Mouse (Mus musculus) ovary, adult 18-20 months (tissue): Measurements from ENCODE around the gene Gnb1.

Experiments
- DNase-seq: peaks from one replicate; pipeline ENCODE4 v3.0.0; 2022; ENCODE audit warnings: low spot score, mixed read lengths

The Gnb1 gene

GRCm38 (mm10) chr4:155485521-155485920 is 5.6 kb upstream of the Gnb1 start:
- no peak for DNase-seq

DNA sequence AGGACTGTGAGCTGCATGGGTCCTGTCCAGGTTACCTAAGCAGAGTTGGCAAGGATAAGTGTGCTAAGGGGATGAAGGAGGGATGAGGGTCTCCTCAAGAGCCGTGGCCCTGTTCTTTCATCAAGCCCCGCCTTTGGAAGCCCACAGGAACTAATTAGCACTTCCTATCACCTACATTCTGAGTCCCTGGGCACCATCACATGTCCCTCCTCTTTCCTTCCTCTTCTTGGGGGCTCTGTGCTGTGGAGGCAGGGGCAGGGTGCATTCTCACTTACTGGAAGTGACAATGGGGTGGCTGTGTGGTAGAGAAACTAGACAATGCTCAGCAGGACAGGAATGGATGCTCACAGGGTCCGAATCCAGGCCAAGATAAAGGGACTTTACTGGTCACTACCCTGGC is 3.4 kb upstream of the Gnb1 start:
- DNase-seq, result no peak

- DNase-seq, result peak; percentile 62
These were observed 2.7 kb upstream of the Gnb1 start for GRCm38 (mm10) chr4:155488232-155489025.

DNA sequence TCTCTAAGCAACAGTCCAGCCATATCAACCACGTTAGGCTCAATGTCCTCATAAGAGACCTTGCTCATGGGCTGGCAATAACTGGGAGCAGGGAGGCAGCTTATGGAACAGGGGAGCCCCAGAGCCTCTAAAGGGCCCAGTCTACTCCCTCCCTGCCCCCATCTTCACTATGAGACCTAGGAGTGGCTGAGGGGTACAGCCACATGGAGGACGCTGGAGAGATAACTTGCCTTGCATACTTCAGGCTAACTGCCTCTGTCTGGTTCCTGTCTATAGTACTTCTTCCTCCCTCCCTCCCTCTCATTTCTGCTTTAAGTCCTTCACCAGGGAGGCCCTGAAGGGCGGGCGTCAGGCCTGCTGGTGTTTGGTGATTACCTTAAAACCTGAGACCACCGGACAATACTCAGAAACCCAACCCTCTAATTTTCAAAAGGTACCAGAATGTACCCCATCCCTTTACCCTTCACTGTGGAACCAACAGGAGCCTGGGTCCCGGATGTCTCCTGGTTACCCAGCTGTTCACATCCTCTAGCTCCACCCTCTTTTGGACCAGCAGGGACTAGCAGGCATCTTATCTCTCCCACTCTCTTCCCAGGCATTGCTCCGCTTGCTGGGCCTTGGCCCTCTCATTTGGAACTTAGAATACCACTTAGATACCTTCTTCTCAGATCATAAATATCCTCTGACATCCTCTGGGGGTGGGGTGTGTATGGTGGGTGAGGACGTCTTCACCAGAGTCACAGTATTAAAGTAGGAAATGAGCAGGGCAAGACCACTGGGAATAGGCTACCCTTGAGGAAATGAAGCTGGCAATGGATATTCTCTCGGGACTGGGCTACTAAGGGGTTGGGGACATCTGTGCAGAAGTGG is 1.8 kb upstream of the Gnb1 start:
- no peak for DNase-seq

DNA sequence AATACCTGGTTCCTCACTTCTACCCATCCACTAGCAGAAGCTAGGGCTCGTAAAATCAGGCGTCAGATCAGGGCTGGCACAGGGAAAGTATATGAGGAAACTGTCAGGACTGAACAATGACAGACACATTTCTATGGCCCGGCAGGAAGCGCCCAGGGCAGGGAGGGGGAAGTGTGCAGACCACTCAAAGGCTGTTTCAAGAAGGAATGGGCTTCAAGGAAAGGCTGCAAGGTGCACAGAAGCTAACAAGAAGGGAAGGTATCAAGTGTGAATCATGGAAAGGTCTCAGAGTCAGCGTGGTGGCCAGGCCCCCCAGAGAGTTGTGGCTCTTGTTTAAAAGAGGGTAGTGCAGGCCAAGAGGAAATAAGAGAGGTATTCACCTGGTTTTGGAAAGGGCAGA is 705 bp upstream of the Gnb1 start:
- DNase-seq, result no peak

DNA sequence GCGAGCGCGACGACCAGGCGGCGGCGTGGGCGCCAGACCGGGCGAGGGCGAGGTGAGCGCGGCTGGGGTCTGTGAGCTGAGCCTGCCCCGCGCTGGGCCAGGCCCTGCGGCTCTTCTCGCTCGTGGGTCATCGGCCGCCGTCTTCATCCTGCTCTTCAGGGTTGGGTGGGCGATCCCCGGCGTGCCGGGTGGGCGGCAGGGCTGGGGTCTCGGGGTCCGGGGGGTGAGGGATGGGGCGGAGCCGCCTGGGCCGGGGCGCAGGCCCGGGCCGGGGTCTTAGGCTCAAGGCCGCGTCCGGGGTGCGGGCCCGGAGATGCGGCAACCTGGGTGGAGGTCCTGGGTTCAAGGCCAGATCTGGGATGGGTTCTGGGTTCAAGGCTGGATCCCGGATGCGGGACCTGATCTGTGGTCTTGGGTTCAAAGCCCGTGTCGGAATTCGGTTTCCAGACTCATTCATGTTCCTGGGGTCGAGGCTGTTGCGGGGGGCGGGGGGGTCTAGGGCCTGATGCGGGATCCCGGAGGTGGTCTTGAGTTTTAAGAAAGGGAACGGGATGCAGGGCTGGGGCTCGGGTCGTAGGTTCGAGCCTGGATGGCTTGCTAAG is 469 bp downstream of the Gnb1 start:
- no peak for DNase-seq

DNA sequence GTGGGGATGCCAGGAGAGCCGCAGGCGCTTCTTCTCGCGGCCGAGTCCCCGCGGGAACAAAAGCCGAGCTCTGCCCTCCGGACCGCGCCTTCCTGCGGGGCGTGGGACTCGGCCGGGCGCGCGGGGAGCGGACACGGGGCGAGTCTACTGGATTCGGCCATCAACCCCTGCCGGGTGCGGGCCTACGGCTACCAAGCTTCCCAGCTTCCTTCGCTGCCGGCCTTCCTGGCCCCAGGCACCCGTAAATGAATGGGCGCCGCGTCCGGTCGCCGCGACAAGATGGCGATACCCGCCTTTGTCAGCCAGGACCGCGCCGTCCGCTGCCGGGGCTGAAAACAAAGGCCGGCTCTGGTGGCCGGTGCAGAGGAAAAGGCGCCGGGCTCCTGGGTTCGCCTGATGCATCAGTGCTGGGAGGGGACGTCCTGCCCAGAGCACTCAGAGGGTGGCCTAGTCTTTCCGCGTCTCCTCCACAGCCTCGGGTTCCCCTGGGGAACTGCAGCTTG is 1.0 kb downstream of the Gnb1 start:
- DNase-seq, result no peak

- no peak for DNase-seq
These were observed 3.7 kb downstream of the Gnb1 start for GRCm38 (mm10) chr4:155494891-155495290.

DNA sequence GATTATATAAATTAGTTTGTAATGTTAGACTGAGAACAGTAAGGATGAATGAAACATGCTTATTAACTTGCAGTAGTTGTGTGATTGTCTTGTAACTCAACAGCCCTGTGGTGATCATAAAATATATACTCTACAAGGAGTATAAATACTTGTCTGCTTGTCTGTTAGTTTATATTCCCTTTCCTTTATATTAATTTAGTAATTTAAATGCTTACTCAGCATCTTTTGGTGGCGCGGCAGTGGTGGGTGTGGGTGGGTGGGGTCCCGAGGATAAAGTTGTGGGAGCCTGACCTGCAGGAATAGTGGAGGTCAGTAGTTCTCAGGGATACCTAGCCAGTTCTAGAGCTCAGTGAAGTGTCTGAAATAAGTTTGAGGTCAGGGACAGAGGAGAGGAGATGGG is 6.8 kb downstream of the Gnb1 start:
- DNase-seq, result no peak

DNA sequence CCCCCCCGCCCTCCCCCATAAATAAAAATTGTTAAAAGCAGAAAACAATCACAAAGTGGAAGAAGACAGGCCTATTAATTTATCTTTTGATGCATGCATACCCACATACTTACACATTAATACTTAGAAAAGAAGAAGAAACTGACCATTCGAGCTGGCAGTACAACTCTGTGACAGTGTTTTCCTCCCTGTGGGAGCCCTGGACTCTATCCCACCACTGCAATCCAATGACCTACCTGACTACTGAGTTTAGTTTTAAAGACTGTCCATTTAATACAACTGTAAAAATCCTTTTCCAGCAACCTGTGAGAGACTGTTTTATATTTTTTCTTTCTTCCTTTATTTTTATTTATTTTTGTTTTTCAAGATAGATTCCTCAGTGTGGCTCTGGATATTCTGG is 10.0 kb downstream of the Gnb1 start:
- no peak for DNase-seq

GRCm38 (mm10) chr4:155505067-155505466 is 13.9 kb downstream of the Gnb1 start:
- no peak for DNase-seq

DNA sequence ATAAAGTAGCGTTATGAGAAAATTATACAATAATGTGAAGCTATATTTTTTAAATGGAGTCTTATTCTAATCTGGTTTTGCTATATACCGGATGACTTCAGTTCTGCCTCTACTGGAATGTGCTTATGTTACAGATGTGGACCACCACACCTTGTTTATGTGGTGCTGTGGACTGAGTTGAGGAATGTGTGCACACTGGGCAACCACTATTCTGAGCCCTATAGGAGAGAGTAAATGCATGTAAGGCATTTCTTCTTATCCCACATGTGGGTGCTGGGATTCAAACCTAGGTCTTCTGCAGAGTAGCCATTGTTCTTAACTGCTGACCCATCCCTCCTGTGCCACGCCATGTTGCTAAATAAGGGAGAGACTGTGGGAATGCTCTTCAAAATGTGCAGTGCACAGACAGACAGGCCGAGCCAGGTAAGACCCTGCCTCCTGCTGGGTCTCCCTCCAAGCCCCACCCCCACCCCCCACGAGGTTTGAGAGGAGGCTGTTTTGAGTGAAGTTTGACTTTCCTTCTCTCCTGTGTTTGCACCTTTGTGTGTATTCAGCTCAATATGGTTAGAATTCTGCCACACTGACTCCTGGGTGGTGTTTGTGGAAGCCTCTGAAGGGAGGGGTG is 14.6 kb downstream of the Gnb1 start:
- DNase-seq, result no peak

- no peak for DNase-seq
These were observed 17.5 kb downstream of the Gnb1 start for GRCm38 (mm10) chr4:155508614-155509013.

GRCm38 (mm10) chr4:155510981-155511380 is 19.8 kb downstream of the Gnb1 start:
- DNase-seq, result no peak

DNA sequence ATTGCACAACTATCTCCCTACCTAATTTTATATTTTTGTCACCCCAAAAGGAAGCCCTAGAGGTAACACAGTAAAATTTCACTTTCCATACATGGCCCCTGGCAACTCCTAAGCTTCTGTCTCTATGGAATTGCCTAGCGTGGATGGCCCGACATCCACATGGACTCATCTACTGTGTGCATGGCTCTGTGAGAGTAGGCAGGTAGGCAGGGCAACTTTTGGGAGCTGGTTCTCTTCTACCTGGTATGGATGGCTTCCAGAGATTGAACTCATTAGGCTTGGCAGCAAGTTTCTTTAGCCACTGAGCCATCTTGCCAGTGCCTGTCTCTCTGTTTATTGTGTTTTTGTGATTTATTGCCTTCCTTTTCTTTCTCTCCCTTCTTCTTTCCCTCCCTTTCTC is 23.6 kb downstream of the Gnb1 start:
- DNase-seq, result no peak

DNA sequence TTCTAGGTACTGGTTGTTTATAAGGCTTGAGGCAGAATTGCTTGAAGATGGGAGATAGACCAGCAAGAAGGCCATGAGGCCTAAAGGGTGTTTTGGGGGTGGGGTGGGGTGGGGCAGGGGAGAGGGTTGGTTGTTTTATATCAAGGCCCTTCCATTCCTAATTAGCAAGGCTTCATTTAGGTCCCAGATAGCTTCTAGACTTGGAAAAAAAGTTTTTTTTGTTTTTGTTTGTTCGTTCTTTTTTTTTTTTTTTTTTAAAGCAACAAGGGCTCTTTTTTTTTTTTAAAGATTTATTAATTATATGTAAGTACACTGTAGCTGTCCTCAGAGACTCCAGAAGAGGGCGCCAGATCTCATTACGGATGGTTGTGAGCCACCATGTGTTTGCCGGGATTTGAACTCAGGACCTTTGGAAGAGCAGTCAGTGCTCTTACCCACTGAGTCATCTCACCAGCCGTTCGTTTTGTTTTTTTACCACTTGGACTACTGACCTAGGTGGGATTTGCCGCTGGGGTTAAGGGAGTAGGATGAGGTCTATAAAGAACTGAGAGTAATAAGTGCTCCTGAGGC is 26.9 kb downstream of the Gnb1 start:
- DNase-seq, result no peak

DNA sequence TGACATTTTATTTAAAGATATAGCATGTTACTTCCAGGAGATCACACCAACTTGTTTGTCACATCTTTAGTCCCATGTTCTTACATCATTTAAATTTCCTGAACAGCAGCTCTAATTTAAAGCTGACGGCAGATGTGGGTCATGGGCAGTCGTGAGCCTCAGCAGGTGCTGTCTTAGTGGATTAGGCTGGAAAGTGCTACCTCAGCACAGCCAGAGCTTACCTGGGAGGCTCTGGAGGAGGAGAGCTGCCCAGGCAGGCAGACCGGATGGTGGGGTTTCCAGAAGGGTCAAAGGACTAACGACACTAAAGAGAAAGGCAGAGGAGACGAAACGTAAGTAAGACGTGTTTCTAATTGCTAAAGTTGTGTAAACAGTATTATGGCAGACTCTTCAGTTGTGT is 31.2 kb downstream of the Gnb1 start:
- DNase-seq, result no peak

DNA sequence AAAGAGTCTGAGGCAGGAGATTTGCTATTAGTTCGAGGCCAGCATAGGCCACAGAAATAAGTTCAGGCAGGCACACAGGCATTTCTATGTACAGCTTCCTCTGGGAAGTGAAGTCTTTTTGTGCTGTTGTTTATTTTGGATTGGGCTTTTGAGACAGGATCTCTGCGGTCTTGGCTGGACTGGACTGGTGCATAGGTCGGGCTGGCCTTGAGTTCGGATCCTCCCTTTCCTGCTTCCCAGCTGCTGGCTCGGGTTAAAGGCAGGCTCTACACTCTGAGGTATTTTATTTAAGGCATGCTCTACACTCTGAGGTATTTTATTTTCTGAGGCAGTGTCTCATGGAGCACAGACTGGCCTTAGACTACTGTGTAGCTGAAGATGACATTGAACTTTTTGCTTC is 34.6 kb downstream of the Gnb1 start:
- DNase-seq, result peak; percentile 13

GRCm38 (mm10) chr4:155529294-155529693 is 38.1 kb downstream of the Gnb1 start:
- DNase-seq, result no peak

DNA sequence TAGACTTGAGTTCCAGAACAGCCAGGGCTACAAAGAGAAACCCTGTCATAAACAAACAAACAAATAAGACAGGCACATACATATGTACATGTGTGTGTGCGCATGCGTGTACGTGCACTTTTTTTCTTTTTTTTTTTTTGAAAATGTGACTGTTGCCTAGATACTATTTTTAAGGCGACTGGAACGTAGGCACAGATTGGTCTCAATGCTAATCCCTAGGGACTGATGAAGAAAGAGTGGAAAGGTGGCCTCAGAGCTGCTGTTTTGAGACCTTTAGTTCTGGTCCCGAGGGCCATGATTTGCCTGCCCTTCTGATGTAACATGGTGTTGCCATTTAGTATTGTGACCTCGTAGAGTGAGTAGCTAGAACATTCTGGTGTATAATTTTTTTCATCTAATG is 58.8 kb downstream of the Gnb1 start:
- DNase-seq, result no peak

GRCm38 (mm10) chr4:155550446-155550845 is 59.3 kb downstream of the Gnb1 start:
- no peak for DNase-seq

- no peak for DNase-seq
These were observed 59.9 kb downstream of the Gnb1 start for GRCm38 (mm10) chr4:155551073-155551472.
